Mouse (Mus musculus) ES-E14 (cell line): ENCODE data around the gene H2afz.

ENCODE experiments used
- CHD2 ChIP-seq: IDR thresholded peaks from 2 replicates; pipeline ENCODE4 v1.6.1; 2014; ENCODE audit warnings: mild to moderate bottlenecking, low read depth, low read length, inconsistent platforms
- HCFC1 ChIP-seq: IDR thresholded peaks from 2 replicates; pipeline ENCODE4 v1.6.1; 2012; ENCODE audit warnings: low read length, inconsistent platforms, borderline replicate concordance; ENCODE audit not compliant: insufficient read depth
- MAFK ChIP-seq: IDR thresholded peaks from 2 replicates; pipeline ENCODE4 v1.6.1; 2014; ENCODE audit warnings: mild to moderate bottlenecking, low read depth, low read length, inconsistent platforms; ENCODE audit not compliant: insufficient read depth
- ZC3H11A ChIP-seq: IDR thresholded peaks from 2 replicates; pipeline ENCODE4 v1.6.1; 2012; ENCODE audit warnings: low read depth, mild to moderate bottlenecking, inconsistent platforms, low read length, borderline replicate concordance
- ZNF384 ChIP-seq: IDR thresholded peaks from 2 replicates; pipeline ENCODE4 v1.6.1; 2012; ENCODE audit warnings: low read depth, low read length, inconsistent platforms

DNA sequence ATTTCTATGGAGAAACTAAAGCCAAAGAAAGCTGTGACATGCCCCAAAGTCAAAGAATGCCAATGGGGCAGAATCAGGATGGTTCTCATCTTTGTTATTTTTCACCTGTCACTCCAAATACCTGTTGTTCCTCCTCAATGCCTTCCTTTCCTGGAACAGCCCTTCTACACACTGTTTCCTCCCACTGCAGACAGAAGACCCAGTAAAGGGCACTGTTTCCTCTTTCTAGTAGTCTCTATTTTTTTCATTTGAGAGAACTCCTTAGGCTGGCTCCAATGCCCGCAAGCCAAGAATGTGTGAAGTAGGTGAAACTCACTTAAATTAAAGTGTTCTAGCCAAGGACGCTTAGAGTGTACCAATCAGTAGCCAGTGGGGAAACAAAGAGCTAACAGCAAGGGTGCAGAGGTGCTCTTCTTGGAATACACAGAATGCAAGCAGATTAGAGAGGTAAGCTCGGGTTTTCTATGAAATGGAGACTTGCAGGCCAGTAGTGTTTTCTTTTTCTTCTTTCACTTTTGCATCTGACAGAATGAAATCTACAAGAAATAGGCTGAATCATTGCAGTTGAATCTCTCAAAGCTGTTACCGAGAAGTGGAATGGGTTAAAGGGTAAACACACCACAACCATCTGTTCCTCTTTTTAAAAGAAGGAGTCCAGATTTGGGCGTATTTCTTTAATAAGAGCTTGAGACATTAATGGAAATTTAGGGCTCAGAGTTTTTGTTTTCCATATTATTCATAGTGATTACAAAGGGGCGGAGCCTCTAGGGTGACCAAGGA is 43.4 kb upstream of the H2afz start:
- TF ChIP-seq CHD2 = no peak
- TF ChIP-seq ZC3H11A = no peak
- TF ChIP-seq HCFC1 = no peak
- TF ChIP-seq MAFK = no peak
- no peak for TF ChIP-seq ZNF384
